Mouse (Mus musculus) liver, adult 2 months (tissue): ENCODE measurements around the gene Cd33.

Experiments used
- CTCF ChIP-seq: fragments of 200-500 bp; IDR thresholded peaks from 2 replicates; pipeline ENCODE4 v1.5.1; 2011; ENCODE audit warnings: low read depth, low read length, control low read depth
- POLR2A ChIP-seq: fragments of 200-500 bp; IDR thresholded peaks from 2 replicates; pipeline ENCODE4 v1.6.1; 2011; ENCODE audit warnings: low read length, control low read depth; ENCODE audit not compliant: insufficient read depth; ENCODE audit errors: extremely low read depth

- no peak for TF ChIP-seq CTCF
- no peak for TF ChIP-seq POLR2A
These were observed 11.1 kb upstream of the Cd33 start for GRCm38 (mm10) chr7:43555351-43555750.
